Mouse (Mus musculus) midbrain, embryonic 15.5 days (tissue): ENCODE results near the gene Aldh5a1. TPM values are rescaled to one million over a fixed set of nuclear protein-coding genes. Genes with fewer than 3 reads are reported as not detected.

Experiments used
- ATAC-seq: fragments of 200-750 bp; cut with Nextera tagmentation; replicated peaks from 2 replicates; pipeline ENCODE4 v1.8.0; 2017; ENCODE audit warnings: moderate TSS enrichment
- H3K27ac ChIP-seq: fragments of 300-500 bp; sonication (generic); 2 replicates; pipeline ENCODE4 v1.5.1; 2015; ENCODE audit warnings: mild to moderate bottlenecking, inconsistent platforms
- H3K27me3 ChIP-seq: fragments of 300-500 bp; sonication (generic); replicated peaks from 2 replicates; pipeline ENCODE4 v1.6.1; 2015; ENCODE audit warnings: inconsistent platforms
- H3K36me3 ChIP-seq: fragments of 300-500 bp; sonication (generic); replicated peaks from 2 replicates; pipeline ENCODE4 v1.6.1; 2015; ENCODE audit warnings: inconsistent platforms
- H3K4me1 ChIP-seq: fragments of 300-500 bp; sonication (generic); 2 replicates; pipeline ENCODE4 v1.6.1; 2015; ENCODE audit warnings: inconsistent platforms
- H3K4me2 ChIP-seq: fragments of 300-500 bp; sonication (generic); 2 replicates; pipeline ENCODE4 v1.6.1; 2015; ENCODE audit warnings: inconsistent platforms, mild to moderate bottlenecking, moderate library complexity
- H3K4me3 ChIP-seq: fragments of 300-500 bp; sonication (generic); 2 replicates; pipeline ENCODE4 v1.5.1; 2015; ENCODE audit warnings: mild to moderate bottlenecking, inconsistent platforms
- H3K9ac ChIP-seq: fragments of 300-500 bp; sonication (generic); 2 replicates; pipeline ENCODE4 v1.6.1; 2015; ENCODE audit warnings: mild to moderate bottlenecking, inconsistent platforms
- H3K9me3 ChIP-seq: fragments of 300-500 bp; sonication (generic); 2 replicates; pipeline ENCODE4 v1.6.1; 2016; ENCODE audit warnings: inconsistent platforms
- WGBS: fragments of 180-500 bp; shearing (Covaris S2); methylation state at CpG from one replicate; pipeline ENCODE4 v1.1.7; 2015; ENCODE audit warnings: mixed read lengths; 5-methylcytosine and 5-hydroxymethylcytosine counted together
- polyA plus RNA-seq: library from polyadenylated mRNA; unstranded; fragments of >200 nt; fragmentation: Nextera tagmentation; extraction: Ambion mirVana; gene quantifications from 2 replicates; pipeline ENCODE4 v1.2.1, GENCODE M21; 2015

Aldh5a1 gene
- polyA plus RNA-seq, 1 experiment from 2014 or later, result 12.6 TPM

- no peak overlapping the region for H3K9ac ChIP-seq
- H3K4me3 ChIP-seq, result no peak overlapping the region
- no peak overlapping the region for H3K4me2 ChIP-seq
- 59% methylated on average over 11 of the region's 11 CpGs for WGBS
- no peaks in the 10 kb centered on the region for H3K36me3 ChIP-seq
- no peaks in the 10 kb centered on the region for H3K4me1 ChIP-seq
- no peak overlapping the region for H3K27ac ChIP-seq
- H3K9me3 ChIP-seq, result no peaks in the 10 kb centered on the region
- H3K27me3 ChIP-seq, result no peaks in the 10 kb centered on the region
- no peak for ATAC-seq
These were observed 17.6 kb upstream of the Aldh5a1 start for GRCm38 (mm10) chr13:24955091-24955490.

GRCm38 (mm10) chr13:24952659-24953058 is 15.2 kb upstream of the Aldh5a1 start:
- no peak overlapping the region for H3K9ac ChIP-seq
- WGBS, result 82% methylated on average over 7 of the region's 7 CpGs
- no peaks in the 10 kb centered on the region for H3K36me3 ChIP-seq
- ATAC-seq, result no peak
- no peak overlapping the region for H3K4me2 ChIP-seq
- H3K27ac ChIP-seq, result no peak overlapping the region
- no peaks in the 10 kb centered on the region for H3K27me3 ChIP-seq
- H3K9me3 ChIP-seq, result no peaks in the 10 kb centered on the region
- no peaks in the 10 kb centered on the region for H3K4me1 ChIP-seq
- H3K4me3 ChIP-seq, result no peak overlapping the region

- no peak for ATAC-seq
- Histone ChIP-seq H3K27me3 (no peaks in the 10 kb centered on the region), H3K4me1 (no peaks in the 10 kb centered on the region), H3K36me3 (no peaks in the 10 kb centered on the region), H3K9me3 (no peaks in the 10 kb centered on the region), H3K4me2 (no peak overlapping the region), H3K27ac (no peak overlapping the region), H3K4me3 (no peak overlapping the region), H3K9ac (no peak overlapping the region)
- 94% methylated on average over 6 of the region's 6 CpGs for WGBS
These were observed 11.4 kb upstream of the Aldh5a1 start for GRCm38 (mm10) chr13:24948870-24949269.

GRCm38 (mm10) chr13:24947158-24947557 is 9.7 kb upstream of the Aldh5a1 start:
- Histone ChIP-seq H3K9me3 (no peaks in the 10 kb centered on the region), H3K27ac (no peak overlapping the region), H3K36me3 (no peaks in the 10 kb centered on the region), H3K4me3 (no peak overlapping the region), H3K9ac (no peak overlapping the region), H3K27me3 (no peaks in the 10 kb centered on the region), H3K4me2 (no peak overlapping the region), H3K4me1 (no peaks in the 10 kb centered on the region)
- ATAC-seq, result no peak
- 90% methylated on average over 5 of the region's 5 CpGs for WGBS

- no peak overlapping the region for H3K4me3 ChIP-seq
- 23% methylated on average over 4 of the region's 4 CpGs for WGBS
- no peak for ATAC-seq
These were observed 8.1 kb upstream of the Aldh5a1 start for GRCm38 (mm10) chr13:24945567-24945966.

GRCm38 (mm10) chr13:24943303-24943702 is 5.8 kb upstream of the Aldh5a1 start:
- Histone ChIP-seq H3K4me1 (peaks cover 7% of the 10 kb centered on the region; the same call in 1 of the 2 replicates), H3K4me2 (no peak overlapping the region), H3K4me3 (no peak overlapping the region), H3K9ac (no peak overlapping the region), H3K27ac (no peak overlapping the region), H3K27me3 (no peaks in the 10 kb centered on the region), H3K36me3 (no peaks in the 10 kb centered on the region), H3K9me3 (no peaks in the 10 kb centered on the region)
- ATAC-seq, result no peak
- WGBS, result 88% methylated on average over 8 of the region's 8 CpGs

More at GRCm38 (mm10) chr13:24945567-24945966, 8.1 kb upstream of the Aldh5a1 start:
- H3K36me3 ChIP-seq, result no peaks in the 10 kb centered on the region
- no peaks in the 10 kb centered on the region for H3K27me3 ChIP-seq
- no peak overlapping the region for H3K4me2 ChIP-seq
- no peak overlapping the region for H3K9ac ChIP-seq
- H3K4me1 ChIP-seq, result peaks cover 6% of the 10 kb centered on the region; the same call in 1 of the 2 replicates
- H3K27ac ChIP-seq, result no peak overlapping the region
- no peaks in the 10 kb centered on the region for H3K9me3 ChIP-seq

GRCm38 (mm10) chr13:24942512-24943282 is 5.2 kb upstream of the Aldh5a1 start, which contains the start of gene Gpld1:
Gpld1 (plus strand) TSS chr13:24943152.
- 47% methylated on average over 17 of the region's 17 CpGs for WGBS
- no peak within 1 kb of the TSS for H3K27ac ChIP-seq

GRCm38 (mm10) chr13:24939472-24939871 is 2.0 kb upstream of the Aldh5a1 start:
- no peak overlapping the region for H3K4me3 ChIP-seq
- no peak for ATAC-seq
- no peak overlapping the region for H3K27ac ChIP-seq
- no peak overlapping the region for H3K4me2 ChIP-seq
- H3K27me3 ChIP-seq, result no peaks in the 10 kb centered on the region
- no peaks in the 10 kb centered on the region for H3K36me3 ChIP-seq
- WGBS, result 90% methylated on average over 9 of the region's 9 CpGs
- no peak overlapping the region for H3K9ac ChIP-seq
- no peaks in the 10 kb centered on the region for H3K9me3 ChIP-seq
- peaks cover 26% of the 10 kb centered on the region for H3K4me1 ChIP-seq

More at GRCm38 (mm10) chr13:24942512-24943282, 5.2 kb upstream of the Aldh5a1 start, which contains the start of gene Gpld1:
- H3K4me3 ChIP-seq, result no peak within 1 kb of the TSS
- no peak within 1 kb of the TSS for H3K4me2 ChIP-seq
- no peaks in the 10 kb centered on the region for H3K36me3 ChIP-seq
- H3K9me3 ChIP-seq, result no peaks in the 10 kb centered on the region
- H3K27me3 ChIP-seq, result no peaks in the 10 kb centered on the region
- H3K4me1 ChIP-seq, result peaks cover 13% of the 10 kb centered on the region
- H3K9ac ChIP-seq, result no peak within 1 kb of the TSS
- no peak for ATAC-seq

GRCm38 (mm10) chr13:24938683-24939082 is 1.2 kb upstream of the Aldh5a1 start:
- Histone ChIP-seq H3K27ac (no peak overlapping the region), H3K4me2 (no peak overlapping the region), H3K36me3 (no peaks in the 10 kb centered on the region), H3K27me3 (no peaks in the 10 kb centered on the region), H3K9ac (no peak overlapping the region), H3K9me3 (no peaks in the 10 kb centered on the region), H3K4me1 (peaks cover 26% of the 10 kb centered on the region), H3K4me3 (no peak overlapping the region)
- 32% methylated on average over 9 of the region's 9 CpGs for WGBS
- ATAC-seq, result no peak

- WGBS, result 15% methylated on average over 12 of the region's 12 CpGs
- peak overlapping the region; percentile 87 for H3K27ac ChIP-seq
These were observed 342 bp upstream of the Aldh5a1 start for GRCm38 (mm10) chr13:24937839-24938166.

GRCm38 (mm10) chr13:24936772-24937107 is 721 bp downstream of the Aldh5a1 start:
- 40% methylated on average over 5 of the region's 5 CpGs for WGBS
- H3K27me3 ChIP-seq, result no peaks in the 10 kb centered on the region
- H3K9ac ChIP-seq, result peak overlapping the region; percentile 74
- H3K4me3 ChIP-seq, result peak overlapping the region; percentile 84
- H3K4me2 ChIP-seq, result peak overlapping the region; percentile 58
- H3K27ac ChIP-seq, result peak overlapping the region; percentile 87
- H3K36me3 ChIP-seq, result no peaks in the 10 kb centered on the region
- H3K9me3 ChIP-seq, result no peaks in the 10 kb centered on the region
- H3K4me1 ChIP-seq, result peaks cover 26% of the 10 kb centered on the region
- no peak; the same call in 1 of the 2 replicates for ATAC-seq

More at GRCm38 (mm10) chr13:24937839-24938166, 342 bp upstream of the Aldh5a1 start:
- H3K4me1 ChIP-seq, result peaks cover 26% of the 10 kb centered on the region
- H3K36me3 ChIP-seq, result no peaks in the 10 kb centered on the region
- H3K4me2 ChIP-seq, result peak overlapping the region; percentile 58
- H3K27me3 ChIP-seq, result no peaks in the 10 kb centered on the region
- H3K9ac ChIP-seq, result peak overlapping the region; percentile 74
- H3K4me3 ChIP-seq, result peak overlapping the region; percentile 84
- peak; percentile 49 for ATAC-seq
- H3K9me3 ChIP-seq, result no peaks in the 10 kb centered on the region

GRCm38 (mm10) chr13:24933199-24933598 is 4.3 kb downstream of the Aldh5a1 start:
- Histone ChIP-seq H3K27me3 (no peaks in the 10 kb centered on the region), H3K4me3 (no peak overlapping the region), H3K4me2 (no peak overlapping the region), H3K27ac (no peak overlapping the region), H3K36me3 (no peaks in the 10 kb centered on the region), H3K4me1 (peaks cover 17% of the 10 kb centered on the region), H3K9ac (no peak overlapping the region), H3K9me3 (no peaks in the 10 kb centered on the region)
- 97% methylated on average over 7 of the region's 7 CpGs for WGBS
- ATAC-seq, result no peak

- Histone ChIP-seq H3K27ac (no peak overlapping the region), H3K27me3 (no peaks in the 10 kb centered on the region), H3K36me3 (no peaks in the 10 kb centered on the region), H3K9me3 (no peaks in the 10 kb centered on the region), H3K4me1 (no peaks in the 10 kb centered on the region), H3K4me2 (no peak overlapping the region), H3K4me3 (no peak overlapping the region), H3K9ac (no peak overlapping the region)
- ATAC-seq, result no peak
These were observed 6.9 kb downstream of the Aldh5a1 start for GRCm38 (mm10) chr13:24930591-24930990.
